Mouse (Mus musculus) cerebellum, adult 9-11 months (tissue): Measurements from ENCODE around the gene Gpx1.
"Not testable (repeated sequence)": the region's sequence is repeated elsewhere in the genome, so short reads cannot be mapped to it uniquely, and the experiment has no call there.

Experiments used
- DNase-seq: peaks from one replicate; pipeline ENCODE4 v3.0.0; 2022

The Gpx1 gene

DNA sequence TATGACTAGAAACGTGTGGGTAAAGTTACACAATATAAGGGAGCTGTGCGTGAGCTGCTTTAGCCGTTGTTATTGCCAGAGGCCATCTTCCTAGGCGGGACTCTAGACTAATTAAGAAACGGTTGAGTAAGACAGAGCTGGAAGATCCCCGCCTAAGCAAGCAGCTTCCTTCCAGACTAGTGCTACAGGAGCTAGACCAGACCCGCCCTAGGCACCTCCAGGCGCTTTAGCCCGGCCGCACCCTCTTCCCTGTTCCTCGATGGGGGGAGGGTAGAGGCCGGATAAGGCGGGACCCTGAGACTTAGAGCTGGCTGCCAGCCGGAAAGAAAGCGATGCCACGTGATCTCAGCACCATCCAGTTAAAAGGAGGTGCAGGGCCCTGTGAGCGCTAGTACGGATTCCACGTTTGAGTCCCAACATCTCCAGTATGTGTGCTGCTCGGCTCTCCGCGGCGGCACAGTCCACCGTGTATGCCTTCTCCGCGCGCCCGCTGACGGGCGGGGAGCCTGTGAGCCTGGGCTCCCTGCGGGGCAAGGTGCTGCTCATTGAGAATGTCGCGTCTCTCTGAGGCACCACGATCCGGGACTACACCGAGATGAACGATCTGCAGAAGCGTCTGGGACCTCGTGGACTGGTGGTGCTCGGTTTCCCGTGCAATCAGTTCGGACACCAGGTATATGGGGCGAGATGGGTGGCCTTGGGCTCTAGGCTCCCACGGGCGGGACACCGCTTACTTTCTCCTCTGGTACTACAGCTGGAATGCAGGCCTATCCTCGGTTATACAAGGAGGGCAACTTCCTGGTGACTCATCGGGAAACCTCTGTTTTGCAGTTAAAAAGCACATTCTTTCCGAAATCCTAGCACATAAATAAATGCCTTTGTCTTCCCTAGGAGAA is at the start of gene Gpx1:
Gpx1 (plus strand) TSS at position 18 of the 896 bp plus-strand sequence.
- DNase-seq = peak; percentile 87

- DNase-seq = no peak
These were observed 49.4 kb upstream of the Gpx1 start for GRCm38 (mm10) chr9:108289347-108289746.

DNA sequence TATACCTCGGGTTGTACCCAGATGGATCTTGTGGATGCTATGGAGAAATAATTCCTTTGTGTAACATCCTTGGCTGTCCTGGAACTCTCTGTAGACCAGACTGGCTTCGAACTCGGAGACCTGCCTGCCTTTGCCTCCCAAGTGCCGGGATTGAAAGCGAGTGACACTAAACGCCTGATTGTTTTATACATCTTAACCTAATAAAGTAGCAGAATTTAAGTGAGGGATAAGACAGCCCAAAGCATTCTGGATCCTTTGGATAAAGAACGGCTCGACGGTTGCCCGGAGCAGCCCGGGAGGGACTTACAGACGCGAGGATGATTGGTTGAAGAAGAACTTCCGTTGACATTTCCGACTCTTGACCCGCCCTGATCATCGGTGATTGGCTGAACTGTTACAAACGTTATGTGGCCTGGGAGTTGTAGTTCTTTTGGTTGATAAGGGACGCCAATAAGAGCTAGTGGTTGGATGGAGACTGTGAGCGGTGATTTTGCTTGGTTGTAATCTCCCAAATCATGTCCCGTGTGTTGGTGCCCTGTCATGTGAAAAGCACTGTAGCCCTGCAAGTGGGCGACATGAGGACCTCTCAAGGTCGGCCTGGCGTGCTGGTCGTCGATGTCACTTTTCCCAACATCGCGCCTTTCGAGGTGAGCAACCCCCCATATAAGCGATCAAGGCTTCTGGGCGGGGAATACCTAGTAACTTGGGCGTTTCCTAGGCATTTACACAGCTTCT is 48.5 kb upstream of the Gpx1 start, which contains the start of gene Nicn1:
Nicn1 (plus strand) TSS at position 414 of the 735 bp plus-strand sequence.
- DNase-seq = peak; percentile 95

GRCm38 (mm10) chr9:108290773-108291172 is 47.9 kb upstream of the Gpx1 start:
- DNase-seq = no peak

DNA sequence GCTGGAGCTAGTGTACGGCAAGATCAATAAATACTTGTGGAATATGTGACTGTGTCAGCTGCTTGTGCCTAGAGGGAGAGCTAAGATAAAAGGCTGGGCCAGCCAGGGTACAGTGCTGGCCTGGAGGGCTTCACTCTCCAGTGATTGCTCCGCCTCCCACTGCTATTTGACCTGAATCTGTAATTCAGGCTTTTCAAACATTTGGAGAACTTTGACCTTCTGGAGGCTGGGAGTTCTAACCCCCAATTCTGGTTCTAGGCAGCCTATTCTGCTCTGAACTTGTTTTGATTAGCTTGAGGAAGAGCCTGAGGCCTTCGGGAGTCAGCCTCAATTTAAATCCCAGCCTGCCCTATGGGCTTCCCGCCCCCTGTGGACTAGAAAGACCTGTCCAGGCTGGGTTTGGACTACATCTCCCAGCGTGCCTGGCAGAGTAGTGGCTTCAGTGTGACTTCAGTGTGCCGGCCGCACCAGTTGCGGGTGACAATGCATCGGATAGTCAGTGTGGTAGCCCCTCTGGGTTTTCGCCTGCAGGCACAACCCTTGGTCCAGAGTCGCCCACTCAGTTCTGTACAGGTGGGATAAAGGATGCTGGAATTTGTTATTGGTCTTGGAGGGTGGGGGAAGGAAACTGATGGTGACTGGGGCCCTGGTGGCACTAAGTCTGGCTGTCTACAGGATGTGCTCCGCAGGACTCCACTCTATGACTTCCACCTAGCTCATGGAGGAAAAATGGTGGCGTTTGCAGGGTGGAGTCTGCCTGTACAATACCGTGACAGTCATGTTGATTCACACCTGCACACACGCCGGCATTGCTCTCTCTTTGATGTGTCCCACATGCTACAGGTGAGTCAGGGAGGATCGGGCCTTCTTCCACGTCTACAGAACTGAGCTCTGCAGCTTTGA is 42.0 kb upstream of the Gpx1 start, which contains the start of gene Amt:
Amt (plus strand) TSS at position 401 of the 903 bp plus-strand sequence.
- DNase-seq = peak; percentile 63

DNA sequence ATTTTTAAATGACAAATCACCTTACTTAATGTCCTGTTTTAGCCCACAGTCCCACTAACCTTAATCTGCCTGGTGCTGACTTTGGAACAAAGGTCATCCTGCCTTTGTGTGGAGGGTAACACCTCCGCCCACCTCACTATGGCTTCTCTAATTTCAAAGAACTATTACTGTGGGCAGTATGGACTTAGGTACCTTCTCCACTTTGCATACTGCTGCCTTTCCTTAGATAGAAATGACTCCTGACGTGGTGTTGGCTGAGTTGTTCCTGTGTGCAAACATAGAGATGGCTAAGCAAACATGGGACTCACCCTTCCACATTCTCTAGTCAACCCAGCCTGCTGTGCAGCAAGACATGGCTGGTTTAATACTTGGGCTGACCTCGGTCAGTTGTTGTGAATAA is 36.9 kb upstream of the Gpx1 start:
- DNase-seq = no peak

DNA sequence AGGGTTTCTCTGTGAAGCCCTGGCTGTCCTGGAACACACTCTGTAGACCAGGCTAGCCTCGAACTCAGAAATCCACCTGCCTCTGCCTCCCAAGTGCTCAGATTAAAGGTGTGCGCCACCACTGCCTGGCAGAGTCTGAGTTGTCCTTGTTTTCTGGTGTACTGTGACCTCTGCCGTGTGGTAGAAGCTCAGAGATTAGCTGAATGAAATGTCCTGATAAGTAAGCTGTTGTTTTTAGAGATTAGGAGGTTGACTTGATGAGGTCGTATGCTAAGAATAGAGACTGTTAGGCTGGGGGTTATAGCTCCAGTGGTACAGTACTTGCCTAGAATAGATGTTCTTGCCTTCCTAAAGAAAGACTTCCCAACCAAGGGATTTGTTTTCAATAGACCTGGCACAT is 34.0 kb upstream of the Gpx1 start:
- no peak for DNase-seq

GRCm38 (mm10) chr9:108305170-108305569 is 33.5 kb upstream of the Gpx1 start:
- DNase-seq = no peak

GRCm38 (mm10) chr9:108305629-108306520 is 32.8 kb upstream of the Gpx1 start, which contains the start of the genes Rhoa and Tcta:
TSS of gene Rhoa (plus strand) at chr9:108306129.
TSS of gene Tcta (minus strand) at chr9:108306160.
- peak; percentile 100 for DNase-seq

DNA sequence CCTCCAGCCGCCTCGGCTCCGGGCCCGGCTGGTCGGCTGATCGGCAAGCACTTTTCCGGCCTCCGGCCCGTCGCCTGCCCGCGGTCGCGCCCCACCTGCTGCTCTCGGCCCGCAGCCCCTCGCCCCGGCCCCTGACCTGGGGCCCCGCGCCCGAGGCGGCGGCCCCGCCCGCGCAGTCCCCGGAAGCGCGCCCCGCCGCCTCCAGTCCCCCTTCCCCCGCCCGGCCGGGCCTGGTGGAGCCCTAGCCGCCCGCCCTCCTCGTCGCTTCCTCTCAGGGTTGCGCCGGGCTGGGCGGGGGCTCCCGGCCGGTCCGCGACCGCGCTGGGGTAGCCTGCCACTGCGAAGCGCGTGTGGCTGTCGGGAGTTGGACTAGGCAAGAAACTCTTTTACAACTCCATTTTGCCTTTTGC is 32.1 kb upstream of the Gpx1 start:
- no peak for DNase-seq

GRCm38 (mm10) chr9:108307021-108307807 is 31.5 kb upstream of the Gpx1 start:
- no peak for DNase-seq

GRCm38 (mm10) chr9:108308141-108308540 is 30.6 kb upstream of the Gpx1 start:
- DNase-seq = no peak

DNA sequence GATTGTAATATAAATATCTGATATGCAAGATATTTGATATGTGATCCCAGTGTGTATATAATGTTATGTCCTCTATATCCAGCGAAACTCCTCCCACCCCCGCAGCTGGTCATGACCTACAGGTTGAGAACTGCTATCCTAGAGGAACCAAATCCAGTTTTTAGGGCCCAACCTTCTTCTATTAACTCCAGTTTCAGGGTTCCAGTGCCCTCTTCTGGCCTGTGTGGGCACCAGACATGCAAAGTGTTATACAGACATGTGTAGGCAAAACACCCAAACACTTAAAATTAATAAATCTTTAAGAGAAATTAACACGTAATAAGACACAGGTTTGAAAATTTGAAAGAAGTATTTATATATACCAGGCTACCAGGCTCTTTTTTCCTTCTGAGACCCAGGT is 21.1 kb upstream of the Gpx1 start:
- no peak for DNase-seq

DNA sequence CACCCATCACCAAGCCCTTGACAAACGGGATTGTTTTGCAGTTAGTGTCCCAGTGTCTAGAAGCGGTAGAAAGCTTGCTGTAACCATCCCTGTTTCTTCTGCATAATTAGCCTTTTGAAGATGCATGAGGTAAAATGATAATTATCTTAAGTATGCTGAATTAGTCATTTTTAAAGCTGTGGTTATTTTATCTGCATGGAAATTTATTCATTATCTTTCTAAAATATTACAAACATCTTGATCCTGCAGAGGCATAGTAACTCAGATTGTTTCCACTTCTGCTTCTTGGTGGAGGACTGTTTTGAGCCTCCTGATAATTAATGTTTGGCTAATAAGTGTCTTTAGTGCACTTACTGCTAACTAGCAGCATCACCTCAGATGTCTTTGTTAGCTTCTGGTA is 20.2 kb upstream of the Gpx1 start:
- no peak for DNase-seq

DNA sequence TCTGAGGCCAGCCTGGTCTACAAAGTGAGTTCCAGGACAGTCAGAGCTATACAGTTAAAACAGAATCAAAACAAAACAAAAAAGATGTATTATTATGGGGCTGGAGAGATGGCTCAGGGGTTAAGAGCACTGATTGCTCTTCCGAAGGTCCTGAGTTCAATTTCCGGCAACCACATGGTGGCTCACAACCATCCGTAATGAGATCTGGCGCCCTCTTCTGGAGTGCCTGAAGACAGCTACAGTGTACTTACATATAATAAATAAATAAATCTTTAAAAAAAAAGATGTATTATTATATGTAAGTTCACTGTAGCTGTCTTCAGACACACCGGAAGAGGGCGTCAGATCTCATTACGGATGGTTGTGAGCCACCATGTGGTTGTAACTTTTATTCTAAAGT is 16.6 kb upstream of the Gpx1 start:
- DNase-seq = not testable (repeated sequence)

- DNase-seq = peak; percentile 54
These were observed 13.9 kb upstream of the Gpx1 start for GRCm38 (mm10) chr9:108324784-108325183.

GRCm38 (mm10) chr9:108325811-108326210 is 12.9 kb upstream of the Gpx1 start:
- no peak for DNase-seq

GRCm38 (mm10) chr9:108337848-108338550 is 704 bp upstream of the Gpx1 start:
- DNase-seq = no peak

GRCm38 (mm10) chr9:108338551-108338885 is 185 bp upstream of the Gpx1 start:
- DNase-seq = no peak

- DNase-seq = peak; percentile 49
These were observed 1.2 kb downstream of the Gpx1 start for GRCm38 (mm10) chr9:108339886-108340257.
